Mouse (Mus musculus): ENCODE data around the gene Arhgef40. TPM values are rescaled to one million over a fixed set of nuclear protein-coding genes. Genes with fewer than 3 reads are reported as not detected.
A peak's percentile ranks its signal among the peaks of the same experiment; 100 is the strongest.
"Not testable (repeated sequence)": the region's sequence is repeated elsewhere in the genome, so short reads cannot be mapped to it uniquely, and the experiment has no call there.

Gene Arhgef40
- polyA plus RNA-seq, 1 experiment: 36.1 TPM

- no peaks in the 10 kb centered on the region for H3K27me3 ChIP-seq (replicated peaks; ENCODE audit: control insufficient read depth, insufficient read depth, low read length)
- TF ChIP-seq CTCF (conservative IDR thresholded peaks at IDR 0.05; ENCODE audit: insufficient read depth, insufficient read length, low read depth, low read length) (peak; percentile 71), POLR2A (IDR thresholded peaks at IDR 0.05; ENCODE audit: low read depth, low read length) (no peak)
- H3K4me1 ChIP-seq (ENCODE audit: control insufficient read depth, insufficient read depth, low read length): peaks cover 21% of the 10 kb centered on the region; the same call in 1 of the 2 replicates
- H3K27ac ChIP-seq (ENCODE audit: insufficient read depth, low read depth, low read length): peak overlapping the region; percentile 71
- 3% methylated on average over 23 of the region's 23 CpGs for WGBS
- DNase-seq: peak; percentile 96
- no peaks in the 10 kb centered on the region for H3K36me3 ChIP-seq (ENCODE audit: control insufficient read depth, insufficient read depth, low read length)
- H3K4me3 ChIP-seq (ENCODE audit: insufficient read depth, low read depth, low read length): peak overlapping the region; percentile 37
Observed at GRCm38 (mm10) chr14:52022709-52023459, 38.4 kb downstream of the Arhgef40 start.

DNA sequence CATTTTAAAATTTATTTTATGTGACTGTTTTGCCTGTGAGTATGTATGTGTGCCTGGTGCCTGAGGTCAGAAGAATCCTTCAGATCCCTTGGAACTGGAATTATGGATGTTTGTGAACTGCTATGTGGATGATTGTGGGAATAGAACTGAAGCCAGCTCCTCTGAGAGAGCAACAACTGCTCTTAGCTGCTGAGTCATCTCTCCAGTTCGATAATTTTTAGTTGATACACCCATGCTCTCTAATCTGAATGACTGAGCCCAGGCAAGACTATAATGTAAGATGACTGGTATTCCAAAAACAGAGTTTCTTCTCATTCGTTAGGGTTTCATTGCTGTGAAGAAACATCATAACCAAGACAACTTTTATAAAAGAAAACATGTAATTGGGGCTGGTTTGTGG lies 39.6 kb downstream of the Arhgef40 start:
- DNase-seq: no peak
- Histone ChIP-seq H3K27ac (ENCODE audit: insufficient read depth, low read depth, low read length) (no peak overlapping the region), H3K4me3 (ENCODE audit: insufficient read depth, low read depth, low read length) (no peak overlapping the region), H3K27me3 (replicated peaks; ENCODE audit: control insufficient read depth, insufficient read depth, low read length) (no peaks in the 10 kb centered on the region), H3K4me1 (ENCODE audit: control insufficient read depth, insufficient read depth, low read length) (peaks cover 13% of the 10 kb centered on the region; the same call in 1 of the 2 replicates), H3K36me3 (ENCODE audit: control insufficient read depth, insufficient read depth, low read length) (no peaks in the 10 kb centered on the region)
- no peak for TF ChIP-seq POLR2A (IDR thresholded peaks at IDR 0.05; ENCODE audit: low read depth, low read length)
- TF ChIP-seq CTCF (conservative IDR thresholded peaks at IDR 0.05; ENCODE audit: insufficient read depth, insufficient read length, low read depth, low read length): no peak
- 80% methylated on average over 2 of the region's 2 CpGs for WGBS

DNA sequence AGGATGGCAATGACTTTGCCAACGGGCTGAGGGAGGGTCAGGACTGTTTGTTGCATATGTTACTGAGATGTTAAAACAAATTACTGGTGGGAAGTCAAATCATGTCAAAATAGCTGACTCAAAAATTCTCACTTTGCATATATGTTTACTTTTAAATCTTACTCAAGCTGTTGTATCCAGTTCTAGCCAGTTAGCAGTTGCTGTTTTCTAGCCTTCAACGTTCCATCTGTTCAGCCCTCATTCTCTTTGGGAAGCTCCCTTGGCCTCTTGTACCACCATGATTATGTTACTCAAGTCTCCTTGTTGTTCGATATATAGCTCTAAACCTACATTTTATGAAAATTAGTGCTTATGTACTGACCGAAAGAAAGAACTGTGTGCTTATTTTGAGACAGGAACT lies 41.8 kb downstream of the Arhgef40 start:
- TF ChIP-seq CTCF (conservative IDR thresholded peaks at IDR 0.05; ENCODE audit: insufficient read depth, insufficient read length, low read depth, low read length): no peak
- TF ChIP-seq POLR2A (IDR thresholded peaks at IDR 0.05; ENCODE audit: low read depth, low read length): no peak
- H3K4me1 ChIP-seq (ENCODE audit: control insufficient read depth, insufficient read depth, low read length): peaks cover 9% of the 10 kb centered on the region; the same call in 1 of the 2 replicates
- no peak overlapping the region for H3K27ac ChIP-seq (ENCODE audit: insufficient read depth, low read depth, low read length)
- no peak for DNase-seq
- H3K36me3 ChIP-seq (ENCODE audit: control insufficient read depth, insufficient read depth, low read length): no peaks in the 10 kb centered on the region
- H3K4me3 ChIP-seq (ENCODE audit: insufficient read depth, low read depth, low read length): no peak overlapping the region
- WGBS: 79% methylated on average over 4 of the region's 4 CpGs
- H3K27me3 ChIP-seq (replicated peaks; ENCODE audit: control insufficient read depth, insufficient read depth, low read length): no peaks in the 10 kb centered on the region

GRCm38 (mm10) chr14:52035926-52036325 lies 51.4 kb downstream of the Arhgef40 start:
- TF ChIP-seq CTCF (conservative IDR thresholded peaks at IDR 0.05; ENCODE audit: insufficient read depth, insufficient read length, low read depth, low read length): no peak
- no peak for TF ChIP-seq POLR2A (IDR thresholded peaks at IDR 0.05; ENCODE audit: low read depth, low read length)
- H3K4me3 ChIP-seq (ENCODE audit: insufficient read depth, low read depth, low read length): no peak overlapping the region
- 90% methylated on average over 6 of the region's 6 CpGs for WGBS
- H3K36me3 ChIP-seq (ENCODE audit: control insufficient read depth, insufficient read depth, low read length): no peaks in the 10 kb centered on the region
- no peak for DNase-seq
- H3K27me3 ChIP-seq (replicated peaks; ENCODE audit: control insufficient read depth, insufficient read depth, low read length): no peaks in the 10 kb centered on the region; the same call in 1 of the 2 replicates
- H3K27ac ChIP-seq (ENCODE audit: insufficient read depth, low read depth, low read length): no peak overlapping the region
- H3K4me1 ChIP-seq (ENCODE audit: control insufficient read depth, insufficient read depth, low read length): no peaks in the 10 kb centered on the region

- 89% methylated on average over 5 of the region's 5 CpGs for WGBS
Observed at GRCm38 (mm10) chr14:52039332-52039731, 54.8 kb downstream of the Arhgef40 start.

DNA sequence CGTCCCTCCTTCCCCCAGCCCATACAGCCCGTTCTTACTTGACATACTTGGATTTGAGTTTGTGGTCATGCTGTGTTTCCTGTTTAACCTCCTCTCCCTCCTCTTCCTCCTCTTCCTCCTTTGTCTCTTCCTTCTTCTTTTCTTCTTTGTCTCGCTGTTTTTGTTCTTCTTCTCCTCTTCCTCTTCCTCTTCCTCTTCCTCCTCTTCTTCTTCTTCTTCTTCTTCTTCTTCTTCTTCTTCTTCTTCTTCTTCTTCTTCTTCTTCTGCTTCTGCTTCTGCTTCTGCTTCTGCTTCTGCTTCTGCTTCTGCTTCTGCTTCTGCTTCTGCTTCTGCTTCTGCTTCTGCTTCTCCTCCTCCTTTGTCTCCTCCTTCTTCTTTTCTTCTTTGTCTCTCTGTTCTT lies 57.8 kb downstream of the Arhgef40 start, which contains the start of gene Olfr221:
Gene Olfr221, minus strand, starts transcription at position 101 of the 400 bp plus-strand sequence.
- not testable (repeated sequence) for H3K4me1 ChIP-seq (ENCODE audit: control insufficient read depth, insufficient read depth, low read length); H3K27ac ChIP-seq (ENCODE audit: insufficient read depth, low read depth, low read length); H3K36me3 ChIP-seq (ENCODE audit: control insufficient read depth, insufficient read depth, low read length); H3K27me3 ChIP-seq (replicated peaks; ENCODE audit: control insufficient read depth, insufficient read depth, low read length); DNase-seq; H3K4me3 ChIP-seq (ENCODE audit: insufficient read depth, low read depth, low read length)
- 58% methylated on average over 3 of the region's 3 CpGs for WGBS

More at GRCm38 (mm10) chr14:52039332-52039731, 54.8 kb downstream of the Arhgef40 start:
- Histone ChIP-seq H3K27me3 (replicated peaks; ENCODE audit: control insufficient read depth, insufficient read depth, low read length) (no peaks in the 10 kb centered on the region; the same call in 1 of the 2 replicates), H3K4me3 (ENCODE audit: insufficient read depth, low read depth, low read length) (no peak overlapping the region), H3K4me1 (ENCODE audit: control insufficient read depth, insufficient read depth, low read length) (no peaks in the 10 kb centered on the region), H3K27ac (ENCODE audit: insufficient read depth, low read depth, low read length) (no peak overlapping the region), H3K36me3 (ENCODE audit: control insufficient read depth, insufficient read depth, low read length) (no peaks in the 10 kb centered on the region)
- TF ChIP-seq POLR2A (IDR thresholded peaks at IDR 0.05; ENCODE audit: low read depth, low read length) (no peak), CTCF (conservative IDR thresholded peaks at IDR 0.05; ENCODE audit: insufficient read depth, insufficient read length, low read depth, low read length) (no peak)
- DNase-seq: no peak

DNA sequence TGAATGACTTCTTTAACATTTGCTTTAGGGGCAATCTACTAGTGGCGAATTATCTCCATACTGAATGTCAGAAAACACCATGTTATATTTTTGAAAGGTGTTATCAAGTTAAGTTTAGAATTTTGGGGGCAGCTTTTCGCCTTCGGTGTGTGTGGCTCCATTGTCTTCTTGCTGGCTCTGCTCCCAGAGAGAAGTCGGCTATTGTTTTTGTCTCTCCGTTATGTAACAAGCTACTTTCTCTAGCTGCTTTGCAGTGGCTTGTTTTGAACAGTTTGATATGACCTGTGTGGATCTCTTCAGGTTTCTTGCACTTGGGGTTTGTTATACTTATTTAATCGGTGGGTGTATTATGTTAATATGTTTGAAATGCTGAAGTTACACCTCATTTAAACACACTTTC lies 58.9 kb downstream of the Arhgef40 start:
- DNase-seq: peak; percentile 25
- no peaks in the 10 kb centered on the region for H3K36me3 ChIP-seq (ENCODE audit: control insufficient read depth, insufficient read depth, low read length)
- H3K4me1 ChIP-seq (ENCODE audit: control insufficient read depth, insufficient read depth, low read length): no peaks in the 10 kb centered on the region
- no peak overlapping the region for H3K4me3 ChIP-seq (ENCODE audit: insufficient read depth, low read depth, low read length)
- TF ChIP-seq CTCF (conservative IDR thresholded peaks at IDR 0.05; ENCODE audit: insufficient read depth, insufficient read length, low read depth, low read length): no peak
- no peak for TF ChIP-seq POLR2A (IDR thresholded peaks at IDR 0.05; ENCODE audit: low read depth, low read length)
- H3K27ac ChIP-seq (ENCODE audit: insufficient read depth, low read depth, low read length): no peak overlapping the region
- H3K27me3 ChIP-seq (replicated peaks; ENCODE audit: control insufficient read depth, insufficient read depth, low read length): no peaks in the 10 kb centered on the region
- WGBS: 68% methylated on average over 6 of the region's 6 CpGs

Measured in kidney, adult 2 months (tissue).